Mouse (Mus musculus) CH12.LX (cell line): ENCODE data around the gene Olfr1450.

Experiments
- BHLHE40 ChIP-seq: IDR thresholded peaks from 2 replicates; pipeline ENCODE4 v1.6.1; 2011; ENCODE audit warnings: mild to moderate bottlenecking, low read depth, low read length, improper control_type of control experiment
- CTCF ChIP-seq, 2 experiments: IDR thresholded peaks in 1 of 2; conservative IDR thresholded peaks in 1 of 2; 2 replicates each; pipeline ENCODE4 v1.5.1; 2011 to 2012; ENCODE audit warnings: low read depth in 2 of 2, low read length in 2 of 2, improper control_type of control experiment in 1 of 2, inconsistent platforms in 1 of 2, mild to moderate bottlenecking in 1 of 2, moderate library complexity in 1 of 2
- MAFK ChIP-seq: IDR thresholded peaks from 2 replicates; pipeline ENCODE4 v1.6.1; 2011; ENCODE audit warnings: low read length, improper control_type of control experiment; ENCODE audit not compliant: insufficient replicate concordance
- MYC ChIP-seq: IDR thresholded peaks from 2 replicates; pipeline ENCODE4 v1.6.1; 2011; ENCODE audit warnings: low read depth, mild to moderate bottlenecking, improper control_type of control experiment, low read length
- NRF1 ChIP-seq: IDR thresholded peaks from 2 replicates; pipeline ENCODE4 v1.6.1; 2014; ENCODE audit warnings: low read depth, mild to moderate bottlenecking, inconsistent platforms, low read length, improper control_type of control experiment, moderate library complexity
- POLR2A ChIP-seq: IDR thresholded peaks from 2 replicates; pipeline ENCODE4 v1.6.1; 2011; ENCODE audit warnings: low read depth, mild to moderate bottlenecking, improper control_type of control experiment, low read length
- POLR2AphosphoS2 ChIP-seq: IDR thresholded peaks from 2 replicates; pipeline ENCODE4 v1.6.1; 2011; ENCODE audit warnings: low read depth, low read length, improper control_type of control experiment
- SIN3A ChIP-seq: IDR thresholded peaks from 2 replicates; pipeline ENCODE4 v1.6.1; 2012; ENCODE audit warnings: low read length, improper control_type of control experiment, inconsistent platforms
- SMC3 ChIP-seq: IDR thresholded peaks from 2 replicates; pipeline ENCODE4 v1.6.1; 2011; ENCODE audit warnings: low read depth, low read length, improper control_type of control experiment
- USF1 ChIP-seq: IDR thresholded peaks from 2 replicates; pipeline ENCODE4 v1.6.1; 2014; ENCODE audit warnings: low read depth, mild to moderate bottlenecking, inconsistent platforms, low read length, improper control_type of control experiment
- USF2 ChIP-seq: conservative IDR thresholded peaks from 2 replicates; pipeline ENCODE4 v1.6.1; 2011; ENCODE audit warnings: low read depth, low read length, improper control_type of control experiment
- ZC3H11A ChIP-seq: IDR thresholded peaks from 2 replicates; pipeline ENCODE4 v1.6.1; 2012; ENCODE audit warnings: low read depth, mild to moderate bottlenecking, inconsistent platforms, low read length, improper control_type of control experiment
- ZNF384 ChIP-seq: IDR thresholded peaks from 2 replicates; pipeline ENCODE4 v1.6.1; 2012; ENCODE audit warnings: low read depth, low read length, improper control_type of control experiment, inconsistent platforms

GRCm38 (mm10) chr19:12903643-12904042 is 46.4 kb upstream of the Olfr1450 start, which contains the start of gene Olfr1447:
- TF ChIP-seq CTCF (conservative IDR thresholded peaks at IDR 0.05 in 1 of 2, IDR thresholded peaks at IDR 0.05 in 1 of 2; ENCODE audit: low read depth in 2 of 2, low read length in 2 of 2) (no peak), SMC3 (no peak), USF2 (no peak), POLR2A (no peak), BHLHE40 (no peak), ZNF384 (no peak), POLR2AphosphoS2 (no peak), USF1 (no peak), MYC (no peak), NRF1 (no peak), SIN3A (no peak), ZC3H11A (no peak), MAFK (no peak)
